Mouse (Mus musculus): ENCODE measurements around the gene Fam3b. TPM values are rescaled to one million over a fixed set of nuclear protein-coding genes. Genes with fewer than 3 reads are reported as not detected.

Fam3b gene
- polyA plus RNA-seq, 1 experiment from 2014 or later = 0.14 TPM

- no peaks in the 10 kb centered on the region for H3K27me3 ChIP-seq (ENCODE audit: control insufficient read depth, insufficient read depth, low read length)
- H3K9ac ChIP-seq (ENCODE audit: low read length) = no peak overlapping the region
- no peak overlapping the region for H3K4me2 ChIP-seq (ENCODE audit: low read depth, low read length)
- no peaks in the 10 kb centered on the region for H3K9me3 ChIP-seq (replicated peaks; ENCODE audit: control insufficient read depth, low read length)
- H3K36me3 ChIP-seq (ENCODE audit: control insufficient read depth, insufficient read depth) = no peaks in the 10 kb centered on the region
- ATAC-seq (replicated peaks; ENCODE audit: extremely low read depth, insufficient read depth, low FRiP score) = no peak
- H3K4me1 ChIP-seq (ENCODE audit: control insufficient read depth, insufficient read depth, low read length) = peaks cover 7% of the 10 kb centered on the region; the same call in 1 of the 2 replicates
- H3K4me3 ChIP-seq (ENCODE audit: low read length) = no peak overlapping the region
- no peak overlapping the region for H3K27ac ChIP-seq (ENCODE audit: low read length)
- WGBS = 69% methylated on average over 2 of the region's 2 CpGs
Observed at GRCm38 (mm10) chr16:97474671-97475070, 39.9 kb downstream of the Fam3b start.

GRCm38 (mm10) chr16:97467993-97468791 is 46.4 kb downstream of the Fam3b start:
- 76% methylated on average over 4 of the region's 4 CpGs for WGBS
- H3K27ac ChIP-seq (ENCODE audit: low read length) = no peak overlapping the region
- no peak overlapping the region for H3K4me3 ChIP-seq (ENCODE audit: low read length)
- H3K4me1 ChIP-seq (ENCODE audit: control insufficient read depth, insufficient read depth, low read length) = 0 out of 2 replicates have a peak, but pooled peaks cover 4% of the 10 kb centered on the region
- H3K4me2 ChIP-seq (ENCODE audit: low read depth, low read length) = no peak overlapping the region
- no peak overlapping the region for H3K9ac ChIP-seq (ENCODE audit: low read length)
- no peaks in the 10 kb centered on the region for H3K36me3 ChIP-seq (ENCODE audit: control insufficient read depth, insufficient read depth)
- H3K9me3 ChIP-seq (replicated peaks; ENCODE audit: control insufficient read depth, low read length) = no peaks in the 10 kb centered on the region
- no peak for ATAC-seq (replicated peaks; ENCODE audit: extremely low read depth, insufficient read depth, low FRiP score)
- no peaks in the 10 kb centered on the region for H3K27me3 ChIP-seq (ENCODE audit: control insufficient read depth, insufficient read depth, low read length)

DNA sequence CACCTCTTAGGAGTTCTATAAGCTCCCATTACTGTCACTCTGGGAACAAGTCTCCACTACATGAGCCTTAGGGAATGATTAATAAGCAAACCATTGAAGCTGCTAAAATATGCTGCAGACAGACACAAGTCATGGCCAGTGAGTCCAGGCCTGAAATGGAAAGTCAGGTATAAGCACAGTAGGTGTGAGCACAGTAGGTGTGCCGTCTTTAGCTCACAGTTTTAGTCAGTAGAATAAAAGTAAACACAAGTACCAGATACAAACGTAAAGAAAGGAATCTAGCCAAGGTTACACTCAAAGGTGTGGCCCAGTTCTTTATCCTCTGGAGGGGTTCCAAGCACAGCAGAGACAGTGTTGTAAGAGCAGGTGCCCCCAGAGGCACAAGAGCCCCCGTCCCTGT is 47.1 kb downstream of the Fam3b start:
- 63% methylated on average over 3 of the region's 3 CpGs for WGBS
- H3K9ac ChIP-seq (ENCODE audit: low read length) = no peak overlapping the region
- H3K27ac ChIP-seq (ENCODE audit: low read length) = no peak overlapping the region
- 0 out of 2 replicates have a peak, but pooled peaks cover 4% of the 10 kb centered on the region for H3K4me1 ChIP-seq (ENCODE audit: control insufficient read depth, insufficient read depth, low read length)
- H3K9me3 ChIP-seq (replicated peaks; ENCODE audit: control insufficient read depth, low read length) = no peaks in the 10 kb centered on the region
- H3K27me3 ChIP-seq (ENCODE audit: control insufficient read depth, insufficient read depth, low read length) = no peaks in the 10 kb centered on the region
- H3K4me3 ChIP-seq (ENCODE audit: low read length) = no peak overlapping the region
- no peak overlapping the region for H3K4me2 ChIP-seq (ENCODE audit: low read depth, low read length)
- no peak for ATAC-seq (replicated peaks; ENCODE audit: extremely low read depth, insufficient read depth, low FRiP score)
- no peaks in the 10 kb centered on the region for H3K36me3 ChIP-seq (ENCODE audit: control insufficient read depth, insufficient read depth)

DNA sequence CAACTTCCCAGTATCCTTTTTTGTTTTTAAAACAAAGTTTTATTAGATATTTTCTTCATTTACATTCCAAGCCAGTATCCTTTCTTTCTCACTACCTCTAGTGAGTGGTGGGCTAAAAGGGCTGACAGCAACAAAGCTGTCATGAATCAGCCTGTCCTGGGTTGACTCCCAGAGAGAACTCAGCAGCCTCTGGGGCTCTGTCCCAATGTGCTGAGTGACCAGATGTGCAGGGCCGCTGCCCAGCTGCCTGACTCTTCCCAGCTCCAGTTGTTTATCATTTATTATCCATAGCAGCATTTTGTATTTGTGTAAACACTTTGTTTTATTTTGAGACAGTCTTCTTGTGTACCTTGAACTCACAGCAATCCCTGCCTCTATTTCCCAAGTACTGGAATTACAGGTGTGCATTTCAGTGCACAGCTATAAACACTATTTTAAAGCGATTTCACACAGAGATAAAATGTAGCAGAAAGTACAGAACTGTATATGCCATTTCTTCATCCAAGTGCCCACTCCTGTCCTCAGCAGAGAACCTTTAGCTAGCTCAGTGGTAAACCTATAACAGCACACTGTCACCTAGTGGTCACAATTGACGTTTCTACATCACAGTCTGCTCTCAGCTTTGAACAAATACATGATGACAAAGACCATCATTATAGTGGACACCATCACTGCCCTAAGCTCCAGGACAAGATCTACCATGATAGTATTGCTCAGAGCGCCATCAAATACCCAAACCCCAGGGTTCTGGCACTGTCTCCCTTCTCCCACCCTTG is 48.2 kb downstream of the Fam3b start:
- WGBS = 33% methylated on average over 4 of the region's 4 CpGs
- H3K27ac ChIP-seq (ENCODE audit: low read length) = no peak overlapping the region
- ATAC-seq (replicated peaks; ENCODE audit: extremely low read depth, insufficient read depth, low FRiP score) = 0 out of 2 replicates have a peak, but pooled peaks have one; percentile 46
- no peaks in the 10 kb centered on the region for H3K36me3 ChIP-seq (ENCODE audit: control insufficient read depth, insufficient read depth)
- 0 out of 2 replicates have a peak, but pooled peaks cover 4% of the 10 kb centered on the region for H3K4me1 ChIP-seq (ENCODE audit: control insufficient read depth, insufficient read depth, low read length)
- H3K4me3 ChIP-seq (ENCODE audit: low read length) = no peak overlapping the region
- H3K4me2 ChIP-seq (ENCODE audit: low read depth, low read length) = no peak overlapping the region
- no peak overlapping the region for H3K9ac ChIP-seq (ENCODE audit: low read length)
- no peaks in the 10 kb centered on the region for H3K9me3 ChIP-seq (replicated peaks; ENCODE audit: control insufficient read depth, low read length)
- H3K27me3 ChIP-seq (ENCODE audit: control insufficient read depth, insufficient read depth, low read length) = no peaks in the 10 kb centered on the region

DNA sequence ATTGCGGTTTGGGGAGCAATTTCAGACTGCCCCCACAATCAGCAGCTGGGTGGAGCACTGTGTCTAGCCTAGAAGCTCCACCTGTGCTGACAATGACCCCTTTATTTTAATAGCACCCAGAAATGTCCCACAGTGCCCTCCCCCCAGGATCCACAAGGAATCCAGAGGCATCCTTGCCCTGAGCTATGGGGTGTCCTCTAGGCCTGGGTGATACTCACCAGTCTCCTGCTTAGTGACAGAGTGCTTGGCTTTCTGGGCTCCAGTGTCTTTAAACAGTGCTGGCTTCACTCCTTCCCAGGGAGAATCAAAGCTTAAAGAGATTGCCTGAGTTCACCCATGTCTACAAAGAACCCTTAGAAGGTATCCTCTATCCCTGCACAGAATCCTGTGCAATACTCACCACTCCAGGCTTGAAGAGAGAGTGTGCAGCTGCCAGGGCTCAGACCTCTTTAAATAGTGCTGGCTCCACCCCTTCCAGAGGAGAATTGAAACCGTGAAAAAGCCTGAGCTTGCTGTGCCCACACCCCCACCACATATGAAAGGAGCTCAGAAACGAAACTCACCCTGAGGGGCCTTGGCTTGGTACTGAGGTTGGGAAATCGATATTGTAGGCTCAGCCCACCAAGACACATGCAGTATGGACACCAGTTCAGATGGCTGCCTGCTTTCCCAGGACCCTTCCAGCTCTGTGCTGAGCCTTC is 52.0 kb downstream of the Fam3b start, which contains the start of gene Mx1:
Gene Mx1 (minus strand): TSS at position 427 of the 701 bp plus-strand sequence.
- WGBS = 45% methylated on average over 4 of the region's 4 CpGs
- no peak within 1 kb of the TSS for H3K4me3 ChIP-seq (ENCODE audit: low read length)
- H3K4me1 ChIP-seq (ENCODE audit: control insufficient read depth, insufficient read depth, low read length) = no peaks in the 10 kb centered on the region
- ATAC-seq (replicated peaks; ENCODE audit: extremely low read depth, insufficient read depth, low FRiP score) = peak; percentile 55; the same call in 1 of the 2 replicates
- H3K9ac ChIP-seq (ENCODE audit: low read length) = no peak within 1 kb of the TSS
- no peaks in the 10 kb centered on the region for H3K36me3 ChIP-seq (ENCODE audit: control insufficient read depth, insufficient read depth)
- H3K27ac ChIP-seq (ENCODE audit: low read length) = no peak within 1 kb of the TSS
- no peaks in the 10 kb centered on the region; the same call in 1 of the 2 replicates for H3K9me3 ChIP-seq (replicated peaks; ENCODE audit: control insufficient read depth, low read length)
- H3K4me2 ChIP-seq (ENCODE audit: low read depth, low read length) = no peak within 1 kb of the TSS
- no peaks in the 10 kb centered on the region for H3K27me3 ChIP-seq (ENCODE audit: control insufficient read depth, insufficient read depth, low read length)

DNA sequence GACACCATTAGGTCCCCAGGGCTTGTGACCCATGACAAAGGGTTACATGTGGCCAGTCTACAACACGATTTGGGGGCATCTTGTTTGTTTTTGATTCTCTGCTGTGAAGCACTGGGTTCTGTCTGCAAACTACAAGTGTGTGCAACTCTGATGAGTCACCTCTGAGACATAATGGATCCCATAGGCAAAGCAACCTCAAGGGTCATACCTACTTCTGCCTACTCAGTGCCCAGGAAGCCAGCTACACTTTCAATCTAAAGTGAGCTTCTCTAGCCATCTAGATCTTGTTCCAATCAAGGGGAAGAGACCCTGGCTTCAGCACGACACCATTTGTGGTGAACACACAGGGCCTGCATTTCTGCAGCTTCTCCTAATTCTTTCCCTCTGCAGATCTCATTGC is 53.3 kb downstream of the Fam3b start:
- Histone ChIP-seq H3K4me3 (ENCODE audit: low read length) (no peak overlapping the region), H3K4me2 (ENCODE audit: low read depth, low read length) (no peak overlapping the region), H3K9me3 (replicated peaks; ENCODE audit: control insufficient read depth, low read length) (no peaks in the 10 kb centered on the region; the same call in 1 of the 2 replicates), H3K27ac (ENCODE audit: low read length) (no peak overlapping the region), H3K27me3 (ENCODE audit: control insufficient read depth, insufficient read depth, low read length) (no peaks in the 10 kb centered on the region), H3K9ac (ENCODE audit: low read length) (no peak overlapping the region), H3K36me3 (ENCODE audit: control insufficient read depth, insufficient read depth) (no peaks in the 10 kb centered on the region), H3K4me1 (ENCODE audit: control insufficient read depth, insufficient read depth, low read length) (no peaks in the 10 kb centered on the region)
- 56% methylated on average over 2 of the region's 2 CpGs for WGBS
- ATAC-seq (replicated peaks; ENCODE audit: extremely low read depth, insufficient read depth, low FRiP score) = no peak

DNA sequence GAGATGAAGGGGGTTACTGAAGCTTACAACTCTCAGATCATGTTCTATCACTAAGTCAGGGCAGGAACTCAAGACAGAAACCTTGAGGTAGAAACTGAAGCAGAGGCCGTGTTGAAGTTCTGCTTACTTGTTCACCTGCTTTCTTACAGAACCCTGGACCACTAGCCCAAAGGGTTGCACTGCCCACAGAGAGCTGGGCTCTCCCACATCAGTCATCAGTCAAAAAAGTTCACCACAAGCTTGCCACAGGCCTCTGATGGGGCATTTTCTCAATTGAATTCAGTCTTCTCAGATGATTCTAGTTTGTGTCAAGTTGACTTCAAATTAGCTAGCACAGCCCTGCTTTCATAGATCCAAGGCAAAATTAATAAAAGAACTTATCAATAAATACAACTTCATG is 54.8 kb downstream of the Fam3b start:
- Histone ChIP-seq H3K9me3 (replicated peaks; ENCODE audit: control insufficient read depth, low read length) (no peaks in the 10 kb centered on the region; the same call in 1 of the 2 replicates), H3K4me2 (ENCODE audit: low read depth, low read length) (no peak overlapping the region), H3K27me3 (ENCODE audit: control insufficient read depth, insufficient read depth, low read length) (no peaks in the 10 kb centered on the region), H3K4me1 (ENCODE audit: control insufficient read depth, insufficient read depth, low read length) (no peaks in the 10 kb centered on the region), H3K9ac (ENCODE audit: low read length) (no peak overlapping the region), H3K36me3 (ENCODE audit: control insufficient read depth, insufficient read depth) (no peaks in the 10 kb centered on the region), H3K27ac (ENCODE audit: low read length) (no peak overlapping the region), H3K4me3 (ENCODE audit: low read length) (no peak overlapping the region)
- WGBS = 74% methylated on average over 1 of the region's 1 CpGs
- no peak for ATAC-seq (replicated peaks; ENCODE audit: extremely low read depth, insufficient read depth, low FRiP score)

GRCm38 (mm10) chr16:97447386-97447785 is 67.2 kb downstream of the Fam3b start:
- Histone ChIP-seq H3K27ac (ENCODE audit: low read length) (no peak overlapping the region), H3K4me1 (ENCODE audit: control insufficient read depth, insufficient read depth, low read length) (no peaks in the 10 kb centered on the region), H3K27me3 (ENCODE audit: control insufficient read depth, insufficient read depth, low read length) (no peaks in the 10 kb centered on the region)

More at GRCm38 (mm10) chr16:97447386-97447785, 67.2 kb downstream of the Fam3b start:
- Histone ChIP-seq H3K36me3 (ENCODE audit: control insufficient read depth, insufficient read depth) (no peaks in the 10 kb centered on the region), H3K4me2 (ENCODE audit: low read depth, low read length) (no peak overlapping the region), H3K9me3 (replicated peaks; ENCODE audit: control insufficient read depth, low read length) (no peaks in the 10 kb centered on the region), H3K9ac (ENCODE audit: low read length) (no peak overlapping the region), H3K4me3 (ENCODE audit: low read length) (no peak overlapping the region)
- ATAC-seq (replicated peaks; ENCODE audit: extremely low read depth, insufficient read depth, low FRiP score) = no peak
